Mouse (Mus musculus): ENCODE data around the gene Dnph1.
A peak's percentile ranks its signal among the peaks of the same experiment; 100 is the strongest.
"Not testable (repeated sequence)": the region's sequence is repeated elsewhere in the genome, so short reads cannot be mapped to it uniquely, and the experiment has no call there.

Gene Dnph1

GRCm38 (mm10) chr17:46496623-46497434 is at the start of gene Dnph1:
Gene Dnph1 (plus strand): TSS chr17:46496711.
- peak; percentile 86 for DNase-seq

- no peak for DNase-seq
Measured at GRCm38 (mm10) chr17:46452683-46453082, 43.8 kb upstream of the Dnph1 start.

GRCm38 (mm10) chr17:46453302-46453948 is 43.1 kb upstream of the Dnph1 start:
- DNase-seq, result no peak

GRCm38 (mm10) chr17:46453970-46454411 is 42.5 kb upstream of the Dnph1 start:
- DNase-seq, result no peak

GRCm38 (mm10) chr17:46454539-46454938 is 42.0 kb upstream of the Dnph1 start:
- no peak for DNase-seq

GRCm38 (mm10) chr17:46455110-46455691 is 41.3 kb upstream of the Dnph1 start:
- peak; percentile 49 for DNase-seq

- DNase-seq, result peak; percentile 69
Measured at GRCm38 (mm10) chr17:46457791-46458190, 38.7 kb upstream of the Dnph1 start.

- no peak for DNase-seq
Measured at GRCm38 (mm10) chr17:46458439-46458838, 38.1 kb upstream of the Dnph1 start.

- no peak for DNase-seq
Measured at GRCm38 (mm10) chr17:46460673-46461072, 35.8 kb upstream of the Dnph1 start.

GRCm38 (mm10) chr17:46461347-46461746 is 35.2 kb upstream of the Dnph1 start:
- DNase-seq, result no peak

GRCm38 (mm10) chr17:46462226-46462625 is 34.3 kb upstream of the Dnph1 start:
- DNase-seq, result no peak

GRCm38 (mm10) chr17:46467830-46468229 is 28.7 kb upstream of the Dnph1 start:
- no peak for DNase-seq

- DNase-seq, result no peak
Measured at GRCm38 (mm10) chr17:46476601-46477000, 19.9 kb upstream of the Dnph1 start.

- DNase-seq, result no peak
Measured at GRCm38 (mm10) chr17:46477286-46477685, 19.2 kb upstream of the Dnph1 start.

- DNase-seq, result peak; percentile 39
Measured at GRCm38 (mm10) chr17:46483561-46484001, 12.9 kb upstream of the Dnph1 start.

- DNase-seq, result peak; percentile 9
Measured at GRCm38 (mm10) chr17:46484021-46484431, 12.5 kb upstream of the Dnph1 start.

GRCm38 (mm10) chr17:46484461-46484875 is 12.0 kb upstream of the Dnph1 start:
- peak; percentile 1 for DNase-seq

GRCm38 (mm10) chr17:46486995-46487394 is 9.5 kb upstream of the Dnph1 start:
- no peak for DNase-seq

GRCm38 (mm10) chr17:46487431-46487830 is 9.1 kb upstream of the Dnph1 start, which contains the start of gene Ttbk1:
Gene Ttbk1 (minus strand): TSS chr17:46487675.
- no peak for DNase-seq

- DNase-seq, result peak; percentile 22
Measured at GRCm38 (mm10) chr17:46495486-46495885, 1.0 kb upstream of the Dnph1 start.

GRCm38 (mm10) chr17:46496081-46496480 is 430 bp upstream of the Dnph1 start:
- DNase-seq, result not testable (repeated sequence)

GRCm38 (mm10) chr17:46497956-46498355 is 1.4 kb downstream of the Dnph1 start:
- DNase-seq, result no peak

GRCm38 (mm10) chr17:46502775-46503174 is 6.3 kb downstream of the Dnph1 start:
- no peak for DNase-seq
